Mouse (Mus musculus): ENCODE measurements around the gene Kif13a.

- TF ChIP-seq CTCF (IDR thresholded peaks at IDR 0.05; ENCODE audit: low read depth), result no peak
- TF ChIP-seq EP300 (IDR thresholded peaks at IDR 0.05; ENCODE audit: low read depth), result no peak
Measured at GRCm38 (mm10) chr13:46780379-46780778, 149.3 kb downstream of the Kif13a start.
